Mouse (Mus musculus): ENCODE measurements around the gene Cacna1d. TPM values are rescaled to one million over a fixed set of nuclear protein-coding genes. Genes with fewer than 3 reads are reported as not detected.

The Cacna1d gene
- total RNA-seq, 2 experiments from 2014 or later = 32.7 to 32.9 TPM

- no peak for DNase-seq (ENCODE audit: low spot score in 2 of 2)
These were observed 384.7 kb downstream of the Cacna1d start for GRCm38 (mm10) chr14:30106550-30106949.

GRCm38 (mm10) chr14:30105551-30105950, 385.7 kb downstream of the Cacna1d start:
- no peak for DNase-seq (ENCODE audit: low spot score in 2 of 2)

GRCm38 (mm10) chr14:30103946-30104536, 387.2 kb downstream of the Cacna1d start:
- no peak for DNase-seq (ENCODE audit: low spot score in 2 of 2)

GRCm38 (mm10) chr14:30097239-30097638, 394.0 kb downstream of the Cacna1d start:
- DNase-seq (ENCODE audit: low spot score in 2 of 2) = no peak

GRCm38 (mm10) chr14:30092426-30092825, 398.8 kb downstream of the Cacna1d start:
- no peak for DNase-seq (ENCODE audit: low spot score in 2 of 2)

GRCm38 (mm10) chr14:30092021-30092420, 399.2 kb downstream of the Cacna1d start:
- DNase-seq (ENCODE audit: low spot score in 2 of 2) = no peak

- DNase-seq (ENCODE audit: low spot score in 2 of 2) = no peak
These were observed 411.5 kb downstream of the Cacna1d start for GRCm38 (mm10) chr14:30079729-30080128.

GRCm38 (mm10) chr14:30078115-30078808, 413.0 kb downstream of the Cacna1d start:
- no peak for DNase-seq (ENCODE audit: low spot score in 2 of 2)

GRCm38 (mm10) chr14:30075268-30075887, 415.9 kb downstream of the Cacna1d start:
- DNase-seq (ENCODE audit: low spot score in 2 of 2) = no peak

- no peak for DNase-seq (ENCODE audit: low spot score in 2 of 2)
These were observed 422.7 kb downstream of the Cacna1d start for GRCm38 (mm10) chr14:30068566-30068965.

- DNase-seq (ENCODE audit: low spot score in 2 of 2) = no peak
These were observed 424.5 kb downstream of the Cacna1d start for GRCm38 (mm10) chr14:30066752-30067151.

- DNase-seq (ENCODE audit: low spot score in 2 of 2) = no peak
These were observed 426.4 kb downstream of the Cacna1d start for GRCm38 (mm10) chr14:30064864-30065263.

GRCm38 (mm10) chr14:30056031-30056766, 435.1 kb downstream of the Cacna1d start:
- no peak for DNase-seq (ENCODE audit: low spot score in 2 of 2)

GRCm38 (mm10) chr14:30054922-30055321, 436.3 kb downstream of the Cacna1d start:
- DNase-seq (ENCODE audit: low spot score in 2 of 2) = no peak

- DNase-seq (ENCODE audit: low spot score in 2 of 2) = no peak
These were observed 441.0 kb downstream of the Cacna1d start for GRCm38 (mm10) chr14:30050280-30050679.

GRCm38 (mm10) chr14:30048049-30048448, 443.2 kb downstream of the Cacna1d start:
- no peak for DNase-seq (ENCODE audit: low spot score in 2 of 2)

GRCm38 (mm10) chr14:30046976-30047375, 444.3 kb downstream of the Cacna1d start:
- DNase-seq (ENCODE audit: low spot score in 2 of 2) = no peak

GRCm38 (mm10) chr14:30045704-30046220, 445.5 kb downstream of the Cacna1d start:
- DNase-seq (ENCODE audit: low spot score in 2 of 2) = no peak

- no peak for DNase-seq (ENCODE audit: low spot score in 2 of 2)
These were observed 446.0 kb downstream of the Cacna1d start for GRCm38 (mm10) chr14:30045239-30045638.

GRCm38 (mm10) chr14:30043356-30043940, 447.8 kb downstream of the Cacna1d start:
- no peak for DNase-seq (ENCODE audit: low spot score in 2 of 2)

GRCm38 (mm10) chr14:30041836-30042235, 449.4 kb downstream of the Cacna1d start:
- DNase-seq (ENCODE audit: low spot score in 2 of 2) = no peak
